ENCODE assay signal across 39 mouse cellular contexts in the genomic region with DNA sequence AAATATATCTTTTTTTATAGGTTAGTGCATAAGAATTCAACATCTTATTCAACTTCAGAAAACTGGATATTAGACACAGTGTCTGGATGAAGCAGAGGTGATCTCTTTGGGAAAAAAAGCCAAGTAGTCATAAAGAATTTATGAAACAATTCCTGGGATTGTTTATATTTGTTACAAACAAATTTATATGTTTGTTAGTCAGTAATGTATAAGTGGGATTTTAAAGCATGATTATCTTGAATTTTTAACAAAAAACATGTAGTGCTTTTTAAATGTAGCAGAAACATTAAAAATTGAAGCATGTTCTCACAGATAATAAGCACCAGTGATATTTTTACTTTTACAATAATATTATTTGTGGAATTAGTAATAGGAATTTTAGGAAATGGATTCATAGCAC. TPM values are rescaled to one million over a fixed set of nuclear protein-coding genes. Genes with fewer than 3 reads are reported as not detected.
"Had no signal": no experiment of that assay in that cellular context is flagged by ENCODE, and none has a peak within 500 bp of the region (broad histone marks: within the 10 kb centered on the region; RNA-seq: fewer than 3 reads in every experiment).

Tas2r110 (plus strand) TSS at position 301 of the 400 bp plus-strand sequence.

- H3K9me3 ChIP-seq: limb, embryonic 10.5 days; limb, embryonic 12.5 days; limb, embryonic 13.5 days; limb, embryonic 15.5 days; liver, embryonic 12.5 days; liver, embryonic 13.5 days; liver, embryonic 15.5 days; lung, embryonic 15.5 days; megakaryocyte, embryonic 14.5 days; midbrain, embryonic 10.5 days; midbrain, embryonic 12.5 days; midbrain, embryonic 13.5 days; midbrain, embryonic 15.5 days; neural tube, embryonic 12.5 days had no signal

- H3K27ac ChIP-seq: limb, embryonic 10.5 days; limb, embryonic 12.5 days; limb, embryonic 13.5 days; limb, embryonic 15.5 days; liver, embryonic 12.5 days; liver, embryonic 13.5 days; liver, embryonic 14.5 days; liver, embryonic 15.5 days; lung, embryonic 15.5 days; macrophage; midbrain, embryonic 10.5 days; midbrain, embryonic 12.5 days; midbrain, embryonic 13.5 days; midbrain, embryonic 15.5 days; neural tube, embryonic 12.5 days had no signal

- ATAC-seq: liver, embryonic 12.5 days; liver, postnatal 0 days; lung, postnatal 0 days; midbrain, embryonic 13.5 days; midbrain, embryonic 15.5 days; midbrain, embryonic 16.5 days had no signal

- H3K9ac ChIP-seq: limb, embryonic 12.5 days; limb, embryonic 13.5 days; limb, embryonic 15.5 days; liver, embryonic 12.5 days; liver, embryonic 13.5 days; liver, embryonic 14.5 days; liver, embryonic 15.5 days; liver, postnatal 0 days; lung, embryonic 14.5 days; lung, embryonic 15.5 days; midbrain, embryonic 12.5 days; midbrain, embryonic 13.5 days; midbrain, embryonic 15.5 days; neural tube, embryonic 12.5 days had no signal

- H3K27me3 ChIP-seq: limb, embryonic 12.5 days; limb, embryonic 13.5 days; limb, embryonic 15.5 days; liver, embryonic 12.5 days; liver, embryonic 13.5 days; liver, embryonic 15.5 days; lung, embryonic 15.5 days; megakaryocyte, embryonic 14.5 days; midbrain, embryonic 12.5 days; midbrain, embryonic 13.5 days; midbrain, embryonic 15.5 days; neural tube, embryonic 12.5 days had no signal

- H3K4me1 ChIP-seq: limb, embryonic 10.5 days; limb, embryonic 12.5 days; limb, embryonic 13.5 days; limb, embryonic 15.5 days; liver, embryonic 12.5 days; liver, embryonic 13.5 days; liver, embryonic 15.5 days; lung, embryonic 15.5 days; megakaryocyte, embryonic 14.5 days; midbrain, embryonic 10.5 days; midbrain, embryonic 12.5 days; midbrain, embryonic 13.5 days; midbrain, embryonic 15.5 days; neural tube, embryonic 12.5 days had no signal

- DNase-seq: left cerebral cortex, postnatal 4 days; liver; liver, embryonic 13.5 days; liver, postnatal 0 days; lung, adult 18-20 months; lung, adult 2 months; lung, embryonic 14.5 days; lung, postnatal 10 days; lung, postnatal 14 days; lung, postnatal 36 days; lung, postnatal 4 days; midbrain, embryonic 14.5 days had no signal

- H3K36me3 ChIP-seq: limb, embryonic 10.5 days; limb, embryonic 12.5 days; limb, embryonic 13.5 days; limb, embryonic 15.5 days; liver, embryonic 12.5 days; liver, embryonic 13.5 days; liver, embryonic 15.5 days; lung, embryonic 15.5 days; midbrain, embryonic 10.5 days; midbrain, embryonic 12.5 days; midbrain, embryonic 13.5 days; midbrain, embryonic 15.5 days; neural tube, embryonic 12.5 days had no signal

- H3K4me2 ChIP-seq: limb, embryonic 12.5 days; limb, embryonic 13.5 days; limb, embryonic 15.5 days; liver, embryonic 11.5 days; liver, embryonic 12.5 days; liver, embryonic 13.5 days; liver, embryonic 15.5 days; lung, embryonic 14.5 days; lung, embryonic 15.5 days; midbrain, embryonic 11.5 days; midbrain, embryonic 12.5 days; midbrain, embryonic 13.5 days; midbrain, embryonic 15.5 days; neural tube, embryonic 12.5 days had no signal

- H3K4me3 ChIP-seq: limb, embryonic 10.5 days; limb, embryonic 12.5 days; limb, embryonic 13.5 days; limb, embryonic 15.5 days; liver, embryonic 12.5 days; liver, embryonic 13.5 days; liver, embryonic 15.5 days; lung, embryonic 15.5 days; megakaryocyte, embryonic 14.5 days; midbrain, embryonic 10.5 days; midbrain, embryonic 12.5 days; midbrain, embryonic 13.5 days; midbrain, embryonic 15.5 days; myocyte; neural tube, embryonic 12.5 days had no signal

RNA-seq across cellular contexts. Expression of gene Tas2r110, which starts in this region (rescaled TPM):
- polyA plus RNA-seq: limb, embryonic 10.5 days; limb, embryonic 11.5 days; limb, embryonic 12.5 days; limb, embryonic 13.5 days; limb, embryonic 14.5 days; limb, embryonic 15.5 days; liver, adult 2 months; liver, embryonic 11.5 days; liver, embryonic 12.5 days; liver, embryonic 13.5 days; liver, embryonic 14.5 days; liver, embryonic 15.5 days; liver, embryonic 16.5 days; liver, postnatal 0 days; lung, adult 2 months; lung, embryonic 14.5 days; lung, embryonic 15.5 days; lung, embryonic 16.5 days; lung, postnatal 0 days; macrophage; midbrain, embryonic 10.5 days; midbrain, embryonic 11.5 days; midbrain, embryonic 12.5 days; midbrain, embryonic 13.5 days; midbrain, embryonic 14.5 days; midbrain, embryonic 15.5 days; midbrain, embryonic 16.5 days; midbrain, postnatal 0 days; myocyte; neural tube, embryonic 11.5 days; neural tube, embryonic 12.5 days had no signal
